Mouse (Mus musculus) CD4-positive, CD25-positive, alpha-beta regulatory T cell, adult 4 months (primary cell): ENCODE data around the gene Tfpt. TPM values are rescaled to one million over a fixed set of nuclear protein-coding genes. Genes with fewer than 3 reads are reported as not detected.
"Not testable (repeated sequence)": the region's sequence is repeated elsewhere in the genome, so short reads cannot be mapped to it uniquely, and the experiment has no call there.

Experiments used
- ATAC-seq: one replicate; pipeline ENCODE4 v1.8.0; 2017
- polyA plus RNA-seq, 2 experiments: library from polyadenylated mRNA; unstranded; fragments of 100-300 nt; shearing (Covaris generic); gene quantifications; one replicate each; pipeline ENCODE4 v1.2.1; 2017

The Tfpt gene
- polyA plus RNA-seq, 2 experiments from 2014 or later, result 16.0 to 21.3 TPM

GRCm38 (mm10) chr7:3571847-3572246, 57.9 kb downstream of the Tfpt start:
- ATAC-seq, result no peak

DNA sequence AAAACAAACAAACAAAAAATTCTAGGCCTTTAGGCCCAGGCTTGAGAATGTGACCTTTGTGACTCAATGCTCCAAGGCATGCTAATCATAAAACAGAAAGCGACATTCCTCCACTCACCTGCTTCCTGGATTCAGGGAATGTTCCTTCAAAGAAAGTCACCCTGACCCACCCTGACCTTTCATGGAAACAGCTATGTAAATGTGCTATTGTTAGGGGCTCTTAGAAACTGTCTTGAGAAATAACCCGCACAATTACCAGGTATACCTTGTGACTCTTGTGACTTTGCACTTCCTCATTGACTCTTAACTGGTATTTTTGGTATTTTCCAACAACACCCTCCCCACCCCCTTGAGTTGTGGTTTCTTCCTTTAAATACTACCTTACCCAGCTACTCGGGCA, 59.1 kb downstream of the Tfpt start:
- not testable (repeated sequence) for ATAC-seq

Other genes starting within 250 kb of the Tfpt start
- not detected for gene Cacng8, start 239.2 kb downstream of the Tfpt start, polyA plus RNA-seq
- gene Cacng6, start 205.7 kb downstream of the Tfpt start, polyA plus RNA-seq, result not detected
- not detected for gene Tarm1, start 127.3 kb downstream of the Tfpt start, polyA plus RNA-seq
- under 1 TPM in 1 of 2 experiments, not detected in 1; 0.24 TPM for gene Oscar, start 13.8 kb downstream of the Tfpt start, polyA plus RNA-seq
- 100 to 1,000 TPM; 538 to 754 TPM for gene Ndufa3, start 12.6 kb downstream of the Tfpt start, polyA plus RNA-seq
- gene Prpf31, start 56 bp upstream of the Tfpt start, polyA plus RNA-seq, result 100 to 1,000 TPM in 1 of 2 experiments, 10 to 100 TPM in 1; 95.1 to 114 TPM
- gene Cnot3, start 15.3 kb upstream of the Tfpt start, polyA plus RNA-seq, result 10 to 100 TPM; 30.3 to 50.6 TPM
- gene Leng1, start 35.9 kb upstream of the Tfpt start, polyA plus RNA-seq, result 1 to 10 TPM; 6.8 to 8.6 TPM
- 10 to 100 TPM; 11.0 to 17.7 TPM for gene Tmc4, start 47.6 kb upstream of the Tfpt start, polyA plus RNA-seq
- gene Tsen34, start 62.9 kb upstream of the Tfpt start, polyA plus RNA-seq, result 10 to 100 TPM in 1 of 2 experiments, 1 to 10 TPM in 1; 9.2 to 11.2 TPM
- 10 to 100 TPM; 19.4 to 25.7 TPM for gene Mboat7, start 63.6 kb upstream of the Tfpt start, polyA plus RNA-seq
- gene Rps9, start 74.1 kb upstream of the Tfpt start, polyA plus RNA-seq, result 1,000 to 10,000 TPM; 4,852 to 4,938 TPM
- 1 to 10 TPM in 1 of 2 experiments, under 1 TPM in 1; 0.38 to 1.6 TPM for gene Pirb, start 90.5 kb upstream of the Tfpt start, polyA plus RNA-seq
- gene Gm15448, start 195.8 kb upstream of the Tfpt start, polyA plus RNA-seq, result under 1 TPM; 0.20 to 0.62 TPM
- gene Pira2, start 215.1 kb upstream of the Tfpt start, polyA plus RNA-seq, result under 1 TPM; 0.15 to 0.32 TPM